Mouse (Mus musculus) CH12.LX (cell line): ENCODE data around the gene Pla2g4c. TPM values are rescaled to one million over a fixed set of nuclear protein-coding genes. Genes with fewer than 3 reads are reported as not detected.

Experiments
- DNase-seq: peaks from one replicate; pipeline ENCODE4 v3.0.0-alpha.2; 2013; ENCODE audit errors: extremely low read depth
- H3K27ac ChIP-seq: 2 replicates; pipeline ENCODE4 v1.5.1; 2012; ENCODE audit warnings: low read depth, mild to moderate bottlenecking, control low read depth, moderate library complexity; ENCODE audit not compliant: insufficient read depth
- H3K27me3 ChIP-seq: replicated peaks from 2 replicates; pipeline ENCODE3; 2012; ENCODE audit warnings: inconsistent platforms
- H3K36me3 ChIP-seq, 2 experiments: replicated peaks in 1 of 2; 2 replicates each; pipeline versions ENCODE3 to v1.6.1; 2012; ENCODE audit warnings: inconsistent platforms in 1 of 2, low read length in 1 of 2, mild to moderate bottlenecking in 1 of 2, mixed read lengths in 1 of 2, moderate library complexity in 1 of 2; ENCODE audit not compliant: control insufficient read depth in 1 of 2, insufficient read depth in 1 of 2
- H3K4me1 ChIP-seq, 2 experiments: 2 replicates each; pipeline ENCODE4 v1.6.1; 2012; ENCODE audit warnings: inconsistent platforms in 1 of 2, moderate library complexity in 1 of 2; ENCODE audit not compliant: insufficient read depth in 2 of 2, control insufficient read depth in 1 of 2
- H3K4me2 ChIP-seq: 2 replicates; pipeline ENCODE4 v1.6.1; 2012; ENCODE audit warnings: low read depth, mild to moderate bottlenecking, control low read depth; ENCODE audit not compliant: poor library complexity, insufficient read depth, severe bottlenecking
- H3K4me3 ChIP-seq, 3 experiments: fragments of 150-350 bp in 1 of 3; sonication (generic) in 1 of 3; replicated peaks in 1 of 3; 2 replicates each; pipeline versions ENCODE3 to v1.5.1; 2011 to 2012; ENCODE audit warnings: low read depth in 2 of 3, low read length in 2 of 3, mild to moderate bottlenecking in 2 of 3, moderate library complexity in 2 of 3, control low read depth in 1 of 3, improper control_type of control experiment in 1 of 3, inconsistent platforms in 1 of 3, mixed read lengths in 1 of 3; ENCODE audit not compliant: poor library complexity in 1 of 3
- H3K79me2 ChIP-seq: replicated peaks from 2 replicates; pipeline ENCODE4 v1.6.1; 2012; ENCODE audit warnings: mild to moderate bottlenecking, moderate library complexity; ENCODE audit not compliant: control insufficient read depth, poor library complexity, insufficient read depth, severe bottlenecking; ENCODE audit errors: extremely low read depth
- H3K9ac ChIP-seq: 2 replicates; pipeline ENCODE4 v1.6.1; 2012; ENCODE audit warnings: low read depth, mild to moderate bottlenecking, control low read depth, moderate library complexity; ENCODE audit not compliant: insufficient read depth
- H3K9me3 ChIP-seq: replicated peaks from 2 replicates; pipeline ENCODE3; 2012; ENCODE audit warnings: low read length, inconsistent platforms, mixed read lengths
- ETS1 ChIP-seq: conservative IDR thresholded peaks from 2 replicates; pipeline ENCODE4 v1.6.1; 2012; ENCODE audit warnings: low read depth, mild to moderate bottlenecking, inconsistent platforms, low read length, improper control_type of control experiment, moderate library complexity
- HCFC1 ChIP-seq: IDR thresholded peaks from 2 replicates; pipeline ENCODE4 v1.6.1; 2012; ENCODE audit warnings: low read depth, mild to moderate bottlenecking, inconsistent platforms, low read length, improper control_type of control experiment
- IRF4 ChIP-seq: IDR thresholded peaks from 2 replicates; pipeline ENCODE4 v1.6.1; 2014; ENCODE audit warnings: low read depth, mild to moderate bottlenecking, inconsistent platforms, low read length, improper control_type of control experiment
- KAT2A ChIP-seq: IDR thresholded peaks from 2 replicates; pipeline ENCODE4 v1.6.1; 2012; ENCODE audit warnings: low read length, improper control_type of control experiment, inconsistent platforms; ENCODE audit not compliant: insufficient replicate concordance
- MAFK ChIP-seq: IDR thresholded peaks from 2 replicates; pipeline ENCODE4 v1.6.1; 2011; ENCODE audit warnings: low read length, improper control_type of control experiment; ENCODE audit not compliant: insufficient replicate concordance
- MAX ChIP-seq: IDR thresholded peaks from 2 replicates; pipeline ENCODE4 v1.6.1; 2011; ENCODE audit warnings: low read length, improper control_type of control experiment
- MAZ ChIP-seq: IDR thresholded peaks from 2 replicates; pipeline ENCODE4 v1.6.1; 2012; ENCODE audit warnings: low read depth, mild to moderate bottlenecking, inconsistent platforms, low read length, improper control_type of control experiment, moderate library complexity
- MYC ChIP-seq: IDR thresholded peaks from 2 replicates; pipeline ENCODE4 v1.6.1; 2011; ENCODE audit warnings: low read depth, mild to moderate bottlenecking, improper control_type of control experiment, low read length
- NELFE ChIP-seq: IDR thresholded peaks from 2 replicates; pipeline ENCODE4 v1.6.1; 2011; ENCODE audit warnings: low read depth, low read length, improper control_type of control experiment
- POLR2A ChIP-seq: IDR thresholded peaks from 2 replicates; pipeline ENCODE4 v1.6.1; 2011; ENCODE audit warnings: low read depth, mild to moderate bottlenecking, improper control_type of control experiment, low read length
- POLR2AphosphoS2 ChIP-seq: IDR thresholded peaks from 2 replicates; pipeline ENCODE4 v1.6.1; 2011; ENCODE audit warnings: low read depth, low read length, improper control_type of control experiment
- RCOR1 ChIP-seq: conservative IDR thresholded peaks from 2 replicates; pipeline ENCODE4 v1.6.1; 2012; ENCODE audit warnings: low read depth, mild to moderate bottlenecking, inconsistent platforms, low read length, improper control_type of control experiment
- SIN3A ChIP-seq: IDR thresholded peaks from 2 replicates; pipeline ENCODE4 v1.6.1; 2012; ENCODE audit warnings: low read length, improper control_type of control experiment, inconsistent platforms
- SMC3 ChIP-seq: IDR thresholded peaks from 2 replicates; pipeline ENCODE4 v1.6.1; 2011; ENCODE audit warnings: low read depth, low read length, improper control_type of control experiment
- TCF12 ChIP-seq: IDR thresholded peaks from 2 replicates; pipeline ENCODE4 v1.6.1; 2014; ENCODE audit warnings: low read depth, mild to moderate bottlenecking, inconsistent platforms, low read length, improper control_type of control experiment
- UBTF ChIP-seq: IDR thresholded peaks from 2 replicates; pipeline ENCODE4 v1.6.1; 2012; ENCODE audit warnings: low read depth, mild to moderate bottlenecking, inconsistent platforms, low read length, improper control_type of control experiment, moderate library complexity
- USF1 ChIP-seq: IDR thresholded peaks from 2 replicates; pipeline ENCODE4 v1.6.1; 2014; ENCODE audit warnings: low read depth, mild to moderate bottlenecking, inconsistent platforms, low read length, improper control_type of control experiment
- ZKSCAN1 ChIP-seq: IDR thresholded peaks from 2 replicates; pipeline ENCODE4 v1.6.1; 2012; ENCODE audit warnings: low read depth, inconsistent platforms, low read length, improper control_type of control experiment, borderline replicate concordance
- ZMIZ1 ChIP-seq: IDR thresholded peaks from 2 replicates; pipeline ENCODE4 v1.6.1; 2012; ENCODE audit warnings: low read depth, mild to moderate bottlenecking, inconsistent platforms, low read length, improper control_type of control experiment
- dilution Hi-C: fragments of 300-500 bp; cut with MboI; formaldehyde crosslinking; loops from 2 replicates; pipeline ENCODE4 v1.14.3; 2020; ENCODE audit warnings: low sequenced_read_pairs; ENCODE audit not compliant: extremely low pct_unique_long_range_greater_than_20kb, extremely low pct_ligation_motif_present
- in situ Hi-C: fragments of 300-500 bp; cut with MboI; formaldehyde crosslinking; loops from 3 replicates; pipeline ENCODE4 v1.14.3; 2019; ENCODE audit warnings: low sequenced_read_pairs, low pct_ligation_motif_present, low pct_unique_long_range_greater_than_20kb, mixed read lengths
- polyA plus RNA-seq: library from polyadenylated mRNA; unstranded; fragments of >175 nt; gene quantifications from 2 replicates; pipeline ENCODE4 v1.2.1, GENCODE M21; 2012; ENCODE audit warnings: low read depth; ENCODE audit not compliant: insufficient read length
- total RNA-seq, 2 experiments: library from RNA; depleted of rRNA; stranded (reverse); fragments of 300-350 nt in 1 of 2; fragments of >200 nt in 1 of 2; gene quantifications; 2 replicates each; pipeline ENCODE4 v1.2.3; 2012 to 2014

The Pla2g4c gene
- total and polyA plus RNA-seq, 3 experiments: 0.17 to 1.7 (median 1.1) TPM

- H3K27me3 ChIP-seq: no peaks in the 10 kb centered on the region
- dilution Hi-C loops: no loop called here
- no peaks in the 10 kb centered on the region for H3K79me2 ChIP-seq
- H3K4me1 ChIP-seq: no peaks in the 10 kb centered on the region
- H3K27ac ChIP-seq: no peak overlapping the region
- H3K36me3 ChIP-seq: peaks cover 85 to 99% of the 10 kb centered on the region in 2 experiments
- no peaks in the 10 kb centered on the region for H3K9me3 ChIP-seq
- no peak for DNase-seq
- no peak for TF ChIP-seq SIN3A
- no peak for TF ChIP-seq SMC3
- no peak for TF ChIP-seq HCFC1
- TF ChIP-seq IRF4: no peak
- no peak for TF ChIP-seq RCOR1
- no peak for TF ChIP-seq TCF12
- no peak for TF ChIP-seq POLR2A
- no peak for TF ChIP-seq POLR2AphosphoS2
- no peak for TF ChIP-seq ETS1
- no peak for TF ChIP-seq ZMIZ1
- TF ChIP-seq MAFK: no peak
- no peak for TF ChIP-seq MAX
- no peak for TF ChIP-seq UBTF
- TF ChIP-seq USF1: no peak
- no peak for TF ChIP-seq MYC
- no peak for TF ChIP-seq NELFE
- TF ChIP-seq MAZ: no peak
- TF ChIP-seq KAT2A: no peak
- TF ChIP-seq ZKSCAN1: no peak
- TF ChIP-seq, all 38 proteins: peak for 0
- Histone ChIP-seq H3K4me2 (no peak overlapping the region), H3K4me3 (no peak overlapping the region), H3K9ac (no peak overlapping the region)
- in situ Hi-C loops: loop anchor here (25.0 kb wide), 1 partner anchor 228 kb away; the partner anchor contains the start of gene Mzf1
Observed at GRCm38 (mm10) chr7:13290041-13290675, 34.3 kb upstream of the Pla2g4c start.

- Histone ChIP-seq H3K4me3 (no peak overlapping the region), H3K79me2 (no peaks in the 10 kb centered on the region), H3K36me3 (peaks cover 87 to 99% of the 10 kb centered on the region in 2 experiments), H3K9me3 (no peaks in the 10 kb centered on the region), H3K4me1 (no peaks in the 10 kb centered on the region), H3K27ac (no peak overlapping the region), H3K4me2 (no peak overlapping the region), H3K27me3 (no peaks in the 10 kb centered on the region), H3K9ac (no peak overlapping the region)
- no peak for DNase-seq
- in situ Hi-C loops (loop anchor here (25.0 kb wide), 1 partner anchor 229 kb away; the partner anchor contains the start of gene Mzf1), dilution Hi-C loops (no loop called here)
- TF ChIP-seq SMC3: no peak
- TF ChIP-seq POLR2AphosphoS2: no peak
Observed at GRCm38 (mm10) chr7:13291370-13291769, 33.1 kb upstream of the Pla2g4c start.
